Mouse (Mus musculus): ENCODE results near the gene Fbxw13. TPM values are rescaled to one million over a fixed set of nuclear protein-coding genes. Genes with fewer than 3 reads are reported as not detected.
"Not testable (repeated sequence)": the region's sequence is repeated elsewhere in the genome, so short reads cannot be mapped to it uniquely, and the experiment has no call there.

Fbxw13 gene
- not detected for total RNA-seq (2018; cell fraction: chromatin; rRNA removed)
- total RNA-seq (2018; cell fraction: cytosol; rRNA removed), result not detected
- total RNA-seq (2018; cell fraction: nucleus; rRNA removed), result not detected
- polyA plus RNA-seq (2018), result not detected in 3 replicates

DNA sequence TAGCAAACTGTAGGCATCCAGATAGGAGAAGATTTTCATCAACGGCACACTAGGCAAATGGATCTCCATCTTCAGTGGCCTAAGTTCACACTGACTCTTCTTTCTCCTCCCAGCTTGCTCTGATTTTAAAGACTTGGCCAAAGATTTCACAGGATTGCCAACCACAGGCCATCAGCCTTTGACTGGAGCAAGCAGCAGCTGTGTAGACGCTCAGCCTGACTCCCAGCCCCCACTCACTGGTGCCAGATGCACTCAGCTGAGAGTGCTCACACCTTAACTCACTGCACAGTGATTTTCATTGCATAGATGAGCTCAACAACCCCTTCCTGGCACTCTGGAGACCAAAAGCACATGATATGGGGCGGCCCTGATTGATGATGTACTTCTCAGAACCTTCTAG, at the start of gene Fbxw13:
TSS of gene Fbxw13 (minus strand) at position 101 of the 400 bp plus-strand sequence.
- not testable (repeated sequence) for H3K36me3 ChIP-seq (ENCODE audit: inconsistent target); H3K4me3 ChIP-seq (ENCODE audit: inconsistent target); H3K79me2 ChIP-seq (ENCODE audit: inconsistent target); H3K27ac ChIP-seq
- 91% methylated on average over 3 of the region's 3 CpGs for WGBS (ENCODE audit: missing documents)

DNA sequence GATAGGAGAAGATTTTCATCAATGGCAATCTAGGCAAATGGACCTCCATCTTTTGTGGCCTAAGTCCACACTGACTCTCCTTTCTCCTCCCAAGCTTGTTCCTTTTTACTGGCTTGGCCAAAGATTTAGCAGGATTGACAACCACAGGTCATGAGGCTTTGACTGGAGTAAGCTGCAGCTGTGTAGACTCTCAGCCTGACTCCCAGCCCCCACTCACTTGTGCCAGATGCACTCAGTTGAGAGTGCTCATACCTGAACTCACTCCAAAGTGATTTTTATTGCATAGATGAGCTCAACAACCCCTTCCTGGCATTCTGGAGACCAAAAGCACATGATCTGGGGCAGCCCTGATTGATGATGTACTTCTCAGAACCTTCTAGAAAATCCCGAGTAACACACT, 38.9 kb upstream of the Fbxw13 start, which contains the start of gene Fbxw20:
TSS of gene Fbxw20 (minus strand) at position 101 of the 400 bp plus-strand sequence.
- no peak within 1 kb of the TSS for H3K27ac ChIP-seq
- no peak within 1 kb of the TSS for H3K4me3 ChIP-seq (ENCODE audit: inconsistent target)
- no peaks in the 10 kb centered on the region for H3K36me3 ChIP-seq (ENCODE audit: inconsistent target)
- no peaks in the 10 kb centered on the region for H3K79me2 ChIP-seq (ENCODE audit: inconsistent target)
- 86% methylated on average over 1 of the region's 1 CpGs for WGBS (ENCODE audit: missing documents)

DNA sequence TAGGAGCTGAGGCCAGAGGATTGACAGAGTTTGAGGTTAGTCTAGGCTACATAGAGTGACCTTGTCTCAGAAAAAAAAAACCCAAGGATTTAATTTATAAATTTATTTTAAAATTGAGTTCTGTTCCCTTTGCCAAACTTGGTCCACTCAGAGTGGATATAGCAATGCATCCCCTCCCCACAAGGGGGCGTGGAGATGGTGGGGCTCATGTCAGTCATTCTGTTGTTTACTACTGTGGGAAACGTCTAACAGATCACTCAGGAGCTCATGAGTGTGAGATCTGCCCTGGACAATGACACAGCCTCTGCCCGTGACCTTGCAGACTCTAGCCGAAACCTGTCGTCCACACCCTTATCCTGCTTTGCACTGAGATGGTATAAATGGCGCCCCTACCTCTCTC, 22.7 kb upstream of the Fbxw13 start:
- H3K4me3 ChIP-seq (ENCODE audit: inconsistent target), result no peak overlapping the region
- no peak overlapping the region for H3K27ac ChIP-seq
- H3K79me2 ChIP-seq (ENCODE audit: inconsistent target), result no peaks in the 10 kb centered on the region
- no peaks in the 10 kb centered on the region for H3K36me3 ChIP-seq (ENCODE audit: inconsistent target)
- 74% methylated on average over 6 of the region's 6 CpGs for WGBS (ENCODE audit: missing documents)

DNA sequence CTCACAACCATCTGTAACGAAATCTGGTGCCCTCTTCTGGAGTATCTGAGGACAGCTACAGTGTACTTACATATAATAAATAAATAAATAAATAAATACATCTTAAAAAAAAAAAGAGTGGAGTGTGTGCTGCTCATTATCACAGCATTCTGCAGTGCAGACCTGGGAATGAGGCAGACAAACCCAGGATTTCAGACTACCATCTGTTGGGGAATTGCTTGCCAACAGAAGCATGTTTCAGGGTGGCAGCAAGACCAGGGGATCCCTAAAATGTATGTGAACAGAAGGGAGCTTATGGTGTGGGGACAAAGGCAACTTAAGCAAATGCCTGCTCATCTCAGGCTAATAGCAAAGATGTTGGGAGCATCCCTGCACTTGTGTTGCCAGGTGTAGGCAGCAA, 5.6 kb upstream of the Fbxw13 start:
- H3K4me3 ChIP-seq (ENCODE audit: inconsistent target); H3K79me2 ChIP-seq (ENCODE audit: inconsistent target); H3K27ac ChIP-seq; H3K36me3 ChIP-seq (ENCODE audit: inconsistent target): not testable (repeated sequence)
- 50% methylated on average over 1 of the region's 1 CpGs for WGBS (ENCODE audit: missing documents)

DNA sequence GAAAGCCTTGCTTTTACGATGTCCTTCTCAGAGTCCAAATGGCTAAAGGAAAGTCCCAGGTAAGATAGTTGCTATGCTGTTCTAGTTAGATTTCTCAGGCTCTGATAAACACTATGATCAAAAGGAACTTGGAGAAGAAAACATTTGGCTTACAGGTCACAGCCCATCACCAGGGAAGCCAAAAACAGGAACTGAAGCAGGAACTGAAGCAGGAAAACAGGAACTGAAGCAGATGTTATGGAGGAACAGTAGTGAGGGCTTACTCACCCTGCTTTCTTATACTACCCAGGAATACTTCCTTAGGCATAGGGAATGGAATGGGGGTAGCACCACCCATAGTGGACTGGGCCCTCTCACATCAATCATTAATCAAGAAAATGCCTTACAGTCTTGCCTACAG, 4.6 kb upstream of the Fbxw13 start:
- Histone ChIP-seq H3K79me2 (ENCODE audit: inconsistent target) (no peaks in the 10 kb centered on the region), H3K27ac (no peak overlapping the region), H3K36me3 (ENCODE audit: inconsistent target) (no peaks in the 10 kb centered on the region), H3K4me3 (ENCODE audit: inconsistent target) (no peak overlapping the region)
- WGBS (ENCODE audit: missing documents), result 100% methylated on average over 1 of the region's 1 CpGs

DNA sequence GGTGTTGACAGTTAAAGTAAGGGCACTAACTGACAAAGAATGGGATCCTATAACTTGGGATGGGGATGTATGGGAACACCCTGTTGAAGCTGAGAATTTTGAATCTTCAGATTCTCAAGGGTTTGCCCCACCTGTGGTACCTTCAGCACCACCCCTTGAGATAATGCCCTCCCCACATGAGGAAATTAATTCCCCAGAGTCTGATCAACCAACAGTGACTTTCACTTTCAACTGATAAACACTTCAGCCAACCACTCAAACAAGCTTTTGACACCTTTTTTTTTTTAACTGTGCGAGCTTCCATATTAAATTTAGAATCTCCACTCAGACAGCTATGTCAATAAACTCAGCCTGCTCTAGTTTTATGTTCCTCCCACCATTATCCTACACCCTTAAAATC, 3.6 kb upstream of the Fbxw13 start:
- Histone ChIP-seq H3K79me2 (ENCODE audit: inconsistent target) (no peaks in the 10 kb centered on the region), H3K4me3 (ENCODE audit: inconsistent target) (no peak overlapping the region), H3K36me3 (ENCODE audit: inconsistent target) (no peaks in the 10 kb centered on the region), H3K27ac (no peak overlapping the region)
- 89% methylated on average over 1 of the region's 1 CpGs for WGBS (ENCODE audit: missing documents)

DNA sequence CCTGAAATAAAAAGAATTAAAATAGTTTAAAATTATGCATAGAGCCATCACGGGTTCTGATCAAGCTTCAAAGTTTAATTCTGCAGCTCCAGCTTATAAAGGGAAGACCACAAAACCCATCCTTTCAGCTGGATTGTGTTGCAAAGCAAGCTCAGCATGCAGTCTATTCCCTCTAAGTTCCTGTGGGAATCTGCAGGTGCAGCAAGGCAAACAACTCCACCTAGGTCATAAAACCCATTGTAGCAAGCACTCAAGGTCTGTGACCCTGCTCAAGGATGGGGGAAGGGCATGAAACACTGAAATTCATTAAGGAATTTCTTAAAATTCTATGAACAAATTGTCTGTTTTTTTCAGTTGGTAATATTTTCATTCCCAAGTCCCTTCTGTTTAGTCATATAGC, 18.6 kb downstream of the Fbxw13 start:
- H3K27ac ChIP-seq, result no peak overlapping the region
- 87% methylated on average over 1 of the region's 1 CpGs for WGBS (ENCODE audit: missing documents)
- H3K36me3 ChIP-seq (ENCODE audit: inconsistent target), result no peaks in the 10 kb centered on the region
- H3K79me2 ChIP-seq (ENCODE audit: inconsistent target), result no peaks in the 10 kb centered on the region
- no peak overlapping the region for H3K4me3 ChIP-seq (ENCODE audit: inconsistent target)

DNA sequence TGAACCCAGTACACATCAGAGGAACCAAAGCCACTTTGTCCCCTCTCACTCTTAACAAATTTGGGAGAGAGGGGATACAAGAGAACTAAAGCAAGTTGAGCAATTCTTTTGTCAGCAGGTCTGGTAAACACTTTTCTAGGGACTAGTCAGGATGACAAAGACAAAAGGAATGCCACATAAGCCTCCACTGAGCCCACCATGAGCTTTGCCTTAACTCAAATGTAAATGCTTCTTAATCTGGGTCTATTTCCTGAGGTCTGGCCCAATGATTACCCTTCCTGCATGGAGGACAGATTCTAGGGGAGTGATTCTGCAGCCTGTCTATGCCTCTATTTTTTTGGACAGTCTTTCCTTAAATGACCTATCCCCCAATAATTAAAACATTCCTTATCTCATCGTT, 19.5 kb downstream of the Fbxw13 start:
- WGBS (ENCODE audit: missing documents), result 83% methylated on average over 1 of the region's 1 CpGs
- Histone ChIP-seq H3K4me3 (ENCODE audit: inconsistent target) (no peak overlapping the region), H3K79me2 (ENCODE audit: inconsistent target) (no peaks in the 10 kb centered on the region), H3K36me3 (ENCODE audit: inconsistent target) (no peaks in the 10 kb centered on the region), H3K27ac (no peak overlapping the region)

DNA sequence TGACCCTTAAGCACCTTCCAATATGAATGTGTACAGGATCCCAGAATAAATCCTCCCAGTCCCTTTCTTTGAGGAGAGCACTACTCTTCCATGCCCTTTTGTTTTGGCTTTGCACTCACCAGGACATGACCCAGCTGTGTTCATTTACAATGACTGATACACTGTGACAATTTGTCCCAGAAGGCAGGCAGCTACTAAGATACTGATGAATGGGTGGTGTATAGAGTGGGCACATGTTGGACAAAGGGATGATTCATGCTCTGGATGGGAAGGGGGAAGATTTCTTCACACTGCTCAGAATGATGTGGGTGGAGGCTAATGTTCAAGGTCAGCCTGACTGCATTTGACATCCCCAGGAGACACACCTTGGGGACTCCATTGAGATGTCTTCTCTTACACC, 28.5 kb downstream of the Fbxw13 start:
- Histone ChIP-seq H3K36me3 (ENCODE audit: inconsistent target) (no peaks in the 10 kb centered on the region), H3K4me3 (ENCODE audit: inconsistent target) (no peak overlapping the region), H3K27ac (no peak overlapping the region), H3K79me2 (ENCODE audit: inconsistent target) (no peaks in the 10 kb centered on the region)

DNA sequence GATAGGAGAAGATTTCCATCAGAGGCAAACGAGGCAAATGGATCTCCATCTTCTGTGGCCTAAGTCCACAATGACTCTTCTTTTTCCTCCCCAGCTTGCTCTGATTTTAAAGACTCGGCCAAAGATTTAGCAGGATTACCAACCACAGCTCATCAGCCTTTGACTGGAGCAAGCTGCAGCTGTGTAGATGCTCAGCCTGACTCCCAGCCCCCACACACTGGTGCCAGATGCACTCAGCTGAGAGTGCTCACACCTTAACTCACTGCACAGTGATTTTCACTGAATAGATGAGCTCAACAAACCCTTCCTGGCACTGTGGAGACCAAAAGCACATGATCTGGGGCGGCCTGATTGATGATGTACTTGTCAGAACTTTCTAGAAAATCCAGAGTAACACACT, 33.8 kb downstream of the Fbxw13 start, which contains the start of gene Fbxw21:
TSS of gene Fbxw21 (minus strand) at position 101 of the 400 bp plus-strand sequence.
- no peak within 1 kb of the TSS for H3K4me3 ChIP-seq (ENCODE audit: inconsistent target)
- whole genome bisulfite sequencing (ENCODE audit: missing documents), result 84% methylated on average over 3 of the region's 3 CpGs
- H3K27ac ChIP-seq, result no peak within 1 kb of the TSS
- H3K79me2 ChIP-seq (ENCODE audit: inconsistent target), result no peaks in the 10 kb centered on the region
- no peaks in the 10 kb centered on the region for H3K36me3 ChIP-seq (ENCODE audit: inconsistent target)

DNA sequence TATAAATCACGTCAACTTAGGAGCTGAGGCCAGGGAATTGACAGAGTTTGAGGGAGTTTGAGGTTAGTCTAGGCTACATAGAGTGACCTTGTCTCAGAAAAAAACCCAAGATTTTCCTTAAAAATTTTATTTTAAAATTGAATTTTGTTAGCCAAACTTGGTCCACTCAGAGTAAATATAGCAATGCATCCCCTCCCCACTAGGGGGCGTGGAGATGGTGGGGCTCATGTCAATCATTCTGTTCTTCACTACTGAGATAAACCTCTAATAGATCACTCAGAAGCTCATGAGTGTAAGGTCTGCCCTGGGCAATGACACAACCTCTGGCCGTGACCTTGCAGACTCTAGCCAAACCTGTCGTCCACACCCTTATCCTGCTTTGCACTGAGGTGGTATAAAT, 55.4 kb downstream of the Fbxw13 start:
- not testable (repeated sequence) for H3K4me3 ChIP-seq (ENCODE audit: inconsistent target); H3K79me2 ChIP-seq (ENCODE audit: inconsistent target); H3K36me3 ChIP-seq (ENCODE audit: inconsistent target); H3K27ac ChIP-seq
- WGBS (ENCODE audit: missing documents), result 84% methylated on average over 3 of the region's 4 CpGs

DNA sequence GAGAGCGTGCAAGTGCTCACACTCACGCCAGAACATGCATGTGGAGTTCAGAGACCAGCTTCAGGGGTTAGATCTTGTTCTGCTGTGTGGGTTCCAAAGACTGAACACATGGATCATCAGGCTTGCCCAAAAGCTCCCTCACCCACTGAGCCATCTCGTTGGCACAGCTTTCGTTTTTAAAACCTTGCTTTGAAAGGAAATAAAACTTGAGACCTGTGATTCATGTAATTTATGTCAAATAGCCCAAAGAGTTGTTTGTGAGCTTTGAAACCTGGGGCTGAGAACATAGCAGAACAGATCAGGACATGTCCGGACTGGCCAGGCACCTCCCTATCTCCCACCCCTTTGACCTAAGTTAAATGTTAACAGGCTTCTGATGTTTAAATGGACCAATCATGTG, 65.7 kb downstream of the Fbxw13 start:
- Histone ChIP-seq H3K4me3 (ENCODE audit: inconsistent target) (no peak overlapping the region), H3K27ac (no peak overlapping the region), H3K36me3 (ENCODE audit: inconsistent target) (no peaks in the 10 kb centered on the region), H3K79me2 (ENCODE audit: inconsistent target) (no peaks in the 10 kb centered on the region)
- WGBS (ENCODE audit: missing documents), result 81% methylated on average over 5 of the region's 5 CpGs

Other genes with a start within 250 kb of the Fbxw13 start
- 0.11 to 0.42 TPM (median 0.14 TPM) in 3 replicates for gene Col7a1, start 242.4 kb downstream of the Fbxw13 start, polyA plus RNA-seq (2018)
- not detected in 3 replicates for gene Ucn2, start 210.0 kb downstream of the Fbxw13 start, polyA plus RNA-seq (2018)
- 23.2 to 27.5 TPM (median 24.0 TPM) in 3 replicates for gene Pfkfb4, start 204.2 kb downstream of the Fbxw13 start, polyA plus RNA-seq (2018)
- gene Shisa5, start 157.4 kb downstream of the Fbxw13 start, polyA plus RNA-seq (2018), result 392 to 901 TPM (median 421 TPM) in 3 replicates
- 60.4 to 194 TPM (median 98.8 TPM) in 3 replicates for gene Trex1, start 136.2 kb downstream of the Fbxw13 start, polyA plus RNA-seq (2018)
- 6.3 to 9.1 TPM (median 6.5 TPM) in 3 replicates for gene Atrip, start 121.9 kb downstream of the Fbxw13 start, polyA plus RNA-seq (2018)
- 2.5 to 7.4 TPM (median 5.7 TPM) in 3 replicates for gene Ccdc51, start 113.5 kb downstream of the Fbxw13 start, polyA plus RNA-seq (2018)
- gene Tma7, start 113.4 kb downstream of the Fbxw13 start, polyA plus RNA-seq (2018), result 294 to 336 TPM (median 314 TPM) in 3 replicates
- gene Plxnb1, start 100.6 kb downstream of the Fbxw13 start, polyA plus RNA-seq (2018), result not detected in 3 replicates
- not detected in 3 replicates for gene Fbxw21, start 33.9 kb downstream of the Fbxw13 start, polyA plus RNA-seq (2018)
- not detected in 3 replicates for gene Fbxw20, start 38.8 kb upstream of the Fbxw13 start, polyA plus RNA-seq (2018)
- not detected in 3 replicates for gene Fbxw14, start 91.7 kb upstream of the Fbxw13 start, polyA plus RNA-seq (2018)
- not detected in 3 replicates for gene Fbxw28, start 143.7 kb upstream of the Fbxw13 start, polyA plus RNA-seq (2018)
- not detected in 3 replicates for gene Fbxw22, start 208.3 kb upstream of the Fbxw13 start, polyA plus RNA-seq (2018)